Mouse (Mus musculus) limb, embryonic 13.5 days (tissue): ENCODE measurements at regions not wholly inside any gene's neighbourhood (a gene's known extent, or its start where the extent isn't known, plus 50 kb on each side); places are given as distances from the start of the nearest gene placed in this dataset.

Experiments
- ATAC-seq: fragments of 200-750 bp; cut with Nextera tagmentation; 2 replicates; pipeline ENCODE4 v1.8.0; 2017; ENCODE audit warnings: low read depth, moderate number of reproducible peaks, moderate TSS enrichment; ENCODE audit not compliant: low FRiP score
- H3K27ac ChIP-seq: fragments of 300-500 bp; sonication (generic); 2 replicates; pipeline ENCODE4 v1.5.1; 2015; ENCODE audit warnings: inconsistent platforms, mild to moderate bottlenecking, moderate library complexity
- H3K27me3 ChIP-seq: fragments of 300-500 bp; sonication (generic); 2 replicates; pipeline ENCODE4 v1.6.1; 2015; ENCODE audit warnings: mild to moderate bottlenecking, inconsistent platforms
- H3K36me3 ChIP-seq: fragments of 300-500 bp; sonication (generic); 2 replicates; pipeline ENCODE4 v1.6.1; 2015; ENCODE audit warnings: inconsistent platforms, mild to moderate bottlenecking, moderate library complexity
- H3K4me1 ChIP-seq: fragments of 300-500 bp; sonication (generic); 2 replicates; pipeline ENCODE4 v1.6.1; 2015; ENCODE audit warnings: inconsistent platforms
- H3K4me2 ChIP-seq: fragments of 300-500 bp; sonication (generic); replicated peaks from 2 replicates; pipeline ENCODE4 v1.6.1; 2015; ENCODE audit warnings: inconsistent platforms, mild to moderate bottlenecking, moderate library complexity
- H3K4me3 ChIP-seq: fragments of 300-500 bp; sonication (generic); 2 replicates; pipeline ENCODE4 v1.5.1; 2015; ENCODE audit warnings: moderate library complexity, mild to moderate bottlenecking, inconsistent platforms
- H3K9ac ChIP-seq: fragments of 300-500 bp; sonication (generic); 2 replicates; pipeline ENCODE4 v1.6.1; 2015; ENCODE audit warnings: mild to moderate bottlenecking, inconsistent platforms
- H3K9me3 ChIP-seq: fragments of 300-500 bp; sonication (generic); 2 replicates; pipeline ENCODE4 v1.6.1; 2016; ENCODE audit warnings: inconsistent platforms
- WGBS: fragments of 180-500 bp; shearing (Covaris S2); methylation state at CpG from one replicate; pipeline ENCODE4 v1.1.7; 2015; 5-methylcytosine and 5-hydroxymethylcytosine counted together

GRCm38 (mm10) chr2:56460625-56461590 is 662.9 kb downstream of the Nr4a2 start:
- Histone ChIP-seq H3K4me3 (no peak overlapping the region), H3K27ac (no peak overlapping the region), H3K9me3 (no peaks in the 10 kb centered on the region), H3K36me3 (no peaks in the 10 kb centered on the region), H3K9ac (no peak overlapping the region), H3K4me2 (no peak overlapping the region), H3K4me1 (peaks cover 12% of the 10 kb centered on the region; the same call in 1 of the 2 replicates), H3K27me3 (no peaks in the 10 kb centered on the region)
- no peak for ATAC-seq
- 72% methylated on average over 2 of the region's 2 CpGs for WGBS

DNA sequence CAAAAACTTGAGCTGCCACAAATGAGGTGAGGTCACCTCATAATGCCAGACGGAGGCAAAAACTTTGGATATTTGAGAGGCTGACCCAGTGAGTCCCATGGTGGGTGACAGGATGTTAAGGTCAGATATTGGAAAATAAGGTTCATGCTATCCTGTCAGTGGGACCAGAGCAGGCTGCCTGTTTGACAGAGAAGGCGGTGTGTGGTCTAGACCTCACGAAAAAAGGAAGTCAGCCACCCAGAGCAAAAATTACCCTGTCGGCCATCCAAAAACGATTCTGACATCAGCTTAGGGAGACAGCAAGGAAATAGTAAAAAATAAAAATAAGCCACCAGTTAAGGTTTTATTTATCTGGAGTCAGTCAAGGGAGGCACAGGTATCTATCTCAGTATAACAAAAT is 664.4 kb downstream of the Nr4a2 start:
- ATAC-seq, result no peak
- H3K9me3 ChIP-seq, result no peaks in the 10 kb centered on the region

GRCm38 (mm10) chr2:56457594-56457993 is 666.2 kb downstream of the Nr4a2 start:
- H3K4me2 ChIP-seq, result no peak overlapping the region
- H3K9me3 ChIP-seq, result no peaks in the 10 kb centered on the region
- H3K27ac ChIP-seq, result no peak overlapping the region
- H3K27me3 ChIP-seq, result no peaks in the 10 kb centered on the region
- no peak for ATAC-seq
- no peak overlapping the region for H3K9ac ChIP-seq
- H3K36me3 ChIP-seq, result no peaks in the 10 kb centered on the region
- WGBS, result 6% methylated on average over 1 of the region's 1 CpGs
- peaks cover 18% of the 10 kb centered on the region; the same call in 1 of the 2 replicates for H3K4me1 ChIP-seq
- no peak overlapping the region for H3K4me3 ChIP-seq

More for the DNA sequence above, 664.4 kb downstream of the Nr4a2 start:
- 54% methylated on average over 5 of the region's 5 CpGs for WGBS
- Histone ChIP-seq H3K36me3 (no peaks in the 10 kb centered on the region), H3K9ac (no peak overlapping the region), H3K27me3 (no peaks in the 10 kb centered on the region), H3K4me1 (peaks cover 18% of the 10 kb centered on the region; the same call in 1 of the 2 replicates), H3K4me2 (no peak overlapping the region), H3K4me3 (no peak overlapping the region), H3K27ac (no peak overlapping the region)

GRCm38 (mm10) chr2:56455856-56456395 is 667.9 kb downstream of the Nr4a2 start:
- Histone ChIP-seq H3K27ac (no peak overlapping the region), H3K36me3 (no peaks in the 10 kb centered on the region), H3K4me2 (peak overlapping the region; percentile 11; the same call in 1 of the 2 replicates), H3K27me3 (no peaks in the 10 kb centered on the region), H3K9ac (no peak overlapping the region), H3K4me3 (no peak overlapping the region), H3K9me3 (no peaks in the 10 kb centered on the region), H3K4me1 (peaks cover 18% of the 10 kb centered on the region; the same call in 1 of the 2 replicates)
- no peak for ATAC-seq
- 47% methylated on average over 10 of the region's 10 CpGs for WGBS

DNA sequence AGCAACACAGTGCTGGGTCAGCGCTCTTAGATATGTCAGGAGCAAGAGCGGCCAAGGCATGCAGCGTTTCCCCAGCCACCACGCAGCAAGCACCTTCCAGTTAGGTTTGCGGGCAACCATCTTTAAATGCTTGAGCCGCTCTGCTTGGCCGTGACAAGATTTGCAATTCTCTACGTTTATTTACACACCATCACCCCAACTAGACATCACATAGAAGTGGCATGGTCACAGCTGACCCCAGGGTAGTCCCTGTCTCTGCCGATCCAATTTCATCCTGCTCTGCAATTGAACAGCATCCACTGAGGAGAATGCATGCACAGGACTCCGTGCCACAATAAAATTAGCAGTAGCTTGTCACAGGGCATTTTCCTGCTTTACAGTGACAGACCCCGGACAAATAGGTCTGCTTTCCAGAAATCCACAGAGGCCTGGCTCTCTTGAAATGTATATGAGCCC is 669.2 kb downstream of the Nr4a2 start:
- peak overlapping the region; percentile 19 for H3K4me3 ChIP-seq
- no peak for ATAC-seq
- H3K27ac ChIP-seq, result no peak overlapping the region
- no peak overlapping the region for H3K9ac ChIP-seq
- H3K36me3 ChIP-seq, result no peaks in the 10 kb centered on the region
- H3K4me1 ChIP-seq, result peaks cover 18% of the 10 kb centered on the region; the same call in 1 of the 2 replicates
- H3K9me3 ChIP-seq, result no peaks in the 10 kb centered on the region
- 7% methylated on average over 11 of the region's 11 CpGs for WGBS
- H3K27me3 ChIP-seq, result no peaks in the 10 kb centered on the region
- H3K4me2 ChIP-seq, result peak overlapping the region; percentile 56

DNA sequence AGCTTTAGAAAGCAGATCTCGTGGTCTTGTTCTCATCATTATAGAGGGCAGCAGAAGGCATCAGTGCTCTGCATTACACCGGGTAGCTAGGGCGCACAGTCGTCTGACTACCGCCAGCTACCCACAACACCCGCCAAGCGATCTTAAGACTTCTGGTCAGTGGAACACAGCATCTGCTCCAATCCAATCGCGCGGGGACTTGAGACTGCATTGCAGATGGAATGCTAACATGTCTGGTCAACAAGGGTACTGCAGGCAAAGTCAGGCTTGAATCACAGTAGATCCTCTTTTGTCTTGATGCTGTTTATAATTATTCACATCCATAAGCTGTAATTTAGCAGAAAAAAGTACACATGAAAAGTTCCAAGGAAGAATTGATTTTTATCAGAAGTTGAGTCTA is 682.9 kb downstream of the Nr4a2 start:
- no peaks in the 10 kb centered on the region for H3K9me3 ChIP-seq
- no peaks in the 10 kb centered on the region for H3K4me1 ChIP-seq
- no peaks in the 10 kb centered on the region for H3K27me3 ChIP-seq
- H3K4me2 ChIP-seq, result no peak overlapping the region
- ATAC-seq, result no peak
- 83% methylated on average over 10 of the region's 10 CpGs for WGBS
- H3K36me3 ChIP-seq, result no peaks in the 10 kb centered on the region
- H3K27ac ChIP-seq, result no peak overlapping the region
- H3K9ac ChIP-seq, result no peak overlapping the region
- H3K4me3 ChIP-seq, result no peak overlapping the region
